In the genomic region with DNA sequence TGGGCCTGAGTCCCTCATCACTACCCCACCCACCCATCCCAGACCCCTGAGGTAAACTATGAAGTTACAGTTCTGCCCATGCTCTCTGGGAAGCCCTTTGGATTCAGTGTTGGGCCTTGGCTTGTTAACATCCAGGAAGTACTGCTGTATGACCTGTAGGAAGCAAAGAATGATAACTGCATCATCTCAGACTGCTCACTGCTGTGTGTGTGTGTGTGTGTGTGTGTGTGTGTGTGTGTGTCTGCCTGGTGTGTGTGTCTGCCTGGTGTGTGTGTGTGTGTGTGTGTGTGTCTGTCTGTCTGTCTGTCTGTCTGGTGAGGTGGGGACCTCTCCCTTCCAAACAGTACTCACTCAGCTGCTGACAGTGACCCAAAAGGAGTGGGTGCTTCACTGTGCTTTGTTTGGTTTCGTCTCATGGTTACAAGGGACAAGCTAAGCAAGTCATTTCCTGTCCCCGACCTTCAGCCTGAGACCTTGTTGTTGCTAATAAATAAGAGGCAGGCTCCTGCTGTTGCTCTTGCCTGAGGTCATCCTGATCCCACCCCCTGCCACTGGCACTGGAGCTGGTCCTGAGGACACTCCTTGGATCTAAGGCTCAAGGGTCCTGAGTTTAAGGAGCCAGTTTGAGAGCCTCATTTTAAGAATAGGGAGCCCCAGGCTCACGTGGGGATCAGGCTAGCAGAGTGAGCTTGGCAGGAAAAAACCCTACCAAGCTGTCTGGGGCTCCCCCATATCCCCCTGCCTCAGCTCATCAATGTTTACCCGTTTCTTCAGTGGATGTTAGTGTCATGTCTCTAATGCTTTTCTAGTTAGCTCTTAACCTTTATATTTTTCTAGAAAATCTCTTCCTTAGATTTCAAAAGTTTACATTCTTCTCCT, we compare ENCODE assay signal across 10 mouse cellular contexts. TPM values are rescaled to one million over a fixed set of nuclear protein-coding genes. Genes with fewer than 3 reads are reported as not detected.
DNase-seq lines count a peak whose midpoint lies in the region; ATAC-seq and TF ChIP-seq lines count a peak whose summit lies in the region.
"Had no signal": no experiment of that assay in that cellular context is flagged by ENCODE, and none has a peak within 500 bp of the region (broad histone marks: within the 10 kb centered on the region; RNA-seq: fewer than 3 reads in every experiment).

No protein-coding gene starts in this region.

- H3K9me3 ChIP-seq in kidney, postnatal 0 days (replicated peaks; ENCODE audit: low read length): no peaks in the 10 kb centered on the region
- H3K9me3 ChIP-seq in midbrain, embryonic 14.5 days (ENCODE audit: control insufficient read depth, low read length): no peaks in the 10 kb centered on the region
- H3K9me3 ChIP-seq: limb, embryonic 13.5 days had no signal

- H3K36me3 ChIP-seq in kidney, postnatal 0 days (ENCODE audit: insufficient read depth, low read length): no peaks in the 10 kb centered on the region
- no peaks in the 10 kb centered on the region for H3K36me3 ChIP-seq in midbrain, embryonic 14.5 days (ENCODE audit: control insufficient read depth, insufficient read depth, low read length)
- H3K36me3 ChIP-seq: limb, embryonic 13.5 days had no signal

- peaks cover 8% of the 10 kb centered on the region; the same call in 1 of the 2 replicates for H3K4me1 ChIP-seq in kidney, postnatal 0 days (replicated peaks; ENCODE audit: insufficient read depth, low read length)
- no peaks in the 10 kb centered on the region for H3K4me1 ChIP-seq in midbrain, embryonic 14.5 days (ENCODE audit: control insufficient read depth, insufficient read depth, low read length)
- H3K4me1 ChIP-seq in cerebellum, adult 2 months (ENCODE audit: control insufficient read depth, insufficient read depth, low read length): no peaks in the 10 kb centered on the region

- TF ChIP-seq POLR2A in cerebellum, adult 2 months (IDR thresholded peaks at IDR 0.05; ENCODE audit: borderline replicate concordance, insufficient read depth, low read length): no peak

- no peak overlapping the region for H3K9ac ChIP-seq in kidney, postnatal 0 days (ENCODE audit: low read depth, low read length)
- H3K9ac ChIP-seq in midbrain, embryonic 14.5 days (replicated peaks; ENCODE audit: low read length): no peak overlapping the region
- H3K9ac ChIP-seq: limb, embryonic 13.5 days had no signal

- peak; percentile 57 for ATAC-seq in kidney, postnatal 0 days (replicated peaks; ENCODE audit: low FRiP score, low read depth)
- ATAC-seq in midbrain, embryonic 14.5 days (ENCODE audit: low FRiP score, low TSS enrichment): no peak

- peak overlapping the region; percentile 62 for H3K27ac ChIP-seq in kidney, postnatal 0 days
- no peak overlapping the region for H3K27ac ChIP-seq in midbrain, embryonic 14.5 days (replicated peaks; ENCODE audit: low read depth, low read length)
- H3K27ac ChIP-seq in cerebellum, adult 2 months (ENCODE audit: insufficient read depth, low read length): no peak overlapping the region
- H3K27ac ChIP-seq: limb, embryonic 13.5 days had no signal

- no peak overlapping the region for H3K4me3 ChIP-seq in kidney, postnatal 0 days (replicated peaks; ENCODE audit: low read depth, low read length)
- H3K4me3 ChIP-seq in midbrain, embryonic 14.5 days (replicated peaks; ENCODE audit: low read depth, low read length): no peak overlapping the region
- H3K4me3 ChIP-seq in cerebellum, adult 2 months (replicated peaks; ENCODE audit: insufficient read depth, low read depth, low read length): no peak overlapping the region
- H3K4me3 ChIP-seq: limb, embryonic 13.5 days had no signal

- 26% methylated on average over 4 of the region's 4 CpGs for WGBS in kidney, postnatal 0 days
- 41% methylated on average over 4 of the region's 4 CpGs for WGBS in midbrain, embryonic 14.5 days
- WGBS in cerebellum, adult 2 months: 56% methylated on average over 4 of the region's 4 CpGs

- peak; percentile 38 for DNase-seq in ovary, postnatal 36 days (ENCODE audit: low spot score)
- no peak for DNase-seq in ovary, postnatal 14 days (ENCODE audit: low spot score)
- peak; percentile 79 to 87 for DNase-seq in heart, adult 18-20 months
- peak; percentile 88 for DNase-seq in kidney, postnatal 0 days (ENCODE audit: low spot score)
- peak; percentile 84 for DNase-seq in naive thymus-derived CD4-positive, alpha-beta T cell, adult 2 months (ENCODE audit: low read depth)
- no peak for DNase-seq in midbrain, embryonic 14.5 days
- no peak for DNase-seq in right cerebral cortex, postnatal 25 days
- DNase-seq in cerebellum, adult 2 months: no peak

- TF ChIP-seq CTCF in kidney, postnatal 0 days (IDR thresholded peaks at IDR 0.05; ENCODE audit: low read depth): no peak
- TF ChIP-seq CTCF in cerebellum, adult 2 months (IDR thresholded peaks at IDR 0.05; ENCODE audit: borderline replicate concordance, insufficient read depth, low read depth, low read length): no peak

- no peak overlapping the region for H3K4me2 ChIP-seq in kidney, postnatal 0 days (ENCODE audit: low read length)
- no peak overlapping the region for H3K4me2 ChIP-seq in midbrain, embryonic 14.5 days (ENCODE audit: low read length)
- H3K4me2 ChIP-seq: limb, embryonic 13.5 days had no signal

- no peaks in the 10 kb centered on the region for H3K27me3 ChIP-seq in kidney, postnatal 0 days (ENCODE audit: insufficient read depth, low read length)
- no peaks in the 10 kb centered on the region for H3K27me3 ChIP-seq in midbrain, embryonic 14.5 days (ENCODE audit: control insufficient read depth, insufficient read depth, low read length)
- H3K27me3 ChIP-seq in cerebellum, adult 2 months (ENCODE audit: control insufficient read depth, insufficient read depth, low read length): no peaks in the 10 kb centered on the region
- H3K27me3 ChIP-seq: limb, embryonic 13.5 days had no signal

RNA-seq across cellular contexts. Expression of a gene that starts 38.0 kb away (rescaled TPM):
- total RNA-seq in heart, adult 18-20 months (2021): 10 to 100 TPM; 13.8 to 15.6 TPM
- polyA plus RNA-seq in kidney, postnatal 0 days (2015; fragmentation: Nextera tagmentation; extraction: Ambion mirVana): 10.2 and 12.2 TPM in 2 replicates
- polyA plus RNA-seq in midbrain, embryonic 14.5 days (2014; fragmentation: Nextera tagmentation; extraction: Ambion mirVana): 6.7 and 7.0 TPM in 2 replicates
- 14.7 and 15.8 TPM in 2 replicates for polyA plus RNA-seq in cerebellum, adult 2 months (2012; rRNA removed)

RNA-seq across cellular contexts. Expression of a gene that starts 49.5 kb away (rescaled TPM):
- under 1 TPM; 0.17 to 0.26 TPM for total RNA-seq in heart, adult 18-20 months (2021)
- 2.3 and 3.1 TPM in 2 replicates for polyA plus RNA-seq in kidney, postnatal 0 days (2015; fragmentation: Nextera tagmentation; extraction: Ambion mirVana)
- polyA plus RNA-seq in midbrain, embryonic 14.5 days (2014; fragmentation: Nextera tagmentation; extraction: Ambion mirVana): 0.25 TPM in 1 of 2 replicates, not detected in the other
- 0.07 and 0.44 TPM in 2 replicates for polyA plus RNA-seq in cerebellum, adult 2 months (2012; rRNA removed)
- total RNA-seq: adrenal gland, adult 18-20 months had no signal

Comparison
In these comparisons a context has a peak if more than half of its experiments do, and no peak if none do; other contexts are left out.
1. DNase-seq: peak in ovary, postnatal 36 days (single experiment), heart, adult 18-20 months (2 of 2), kidney, postnatal 0 days (single experiment) and naive thymus-derived CD4-positive, alpha-beta T cell, adult 2 months (single experiment); none in ovary, postnatal 14 days (single experiment), midbrain, embryonic 14.5 days (single experiment), right cerebral cortex, postnatal 25 days (single experiment) and cerebellum, adult 2 months (0 of 2).